Mouse (Mus musculus) CD8-positive naive resting alpha-beta T cell, adult 2 months (primary cell): ENCODE results near the gene Ssna1.

Source experiments
- DNase-seq, 2 experiments: peaks; one replicate each; pipeline ENCODE4 v3.0.0; 2022; ENCODE audit warnings: low read depth in 2 of 2, low spot score in 2 of 2

Ssna1 gene

DNA sequence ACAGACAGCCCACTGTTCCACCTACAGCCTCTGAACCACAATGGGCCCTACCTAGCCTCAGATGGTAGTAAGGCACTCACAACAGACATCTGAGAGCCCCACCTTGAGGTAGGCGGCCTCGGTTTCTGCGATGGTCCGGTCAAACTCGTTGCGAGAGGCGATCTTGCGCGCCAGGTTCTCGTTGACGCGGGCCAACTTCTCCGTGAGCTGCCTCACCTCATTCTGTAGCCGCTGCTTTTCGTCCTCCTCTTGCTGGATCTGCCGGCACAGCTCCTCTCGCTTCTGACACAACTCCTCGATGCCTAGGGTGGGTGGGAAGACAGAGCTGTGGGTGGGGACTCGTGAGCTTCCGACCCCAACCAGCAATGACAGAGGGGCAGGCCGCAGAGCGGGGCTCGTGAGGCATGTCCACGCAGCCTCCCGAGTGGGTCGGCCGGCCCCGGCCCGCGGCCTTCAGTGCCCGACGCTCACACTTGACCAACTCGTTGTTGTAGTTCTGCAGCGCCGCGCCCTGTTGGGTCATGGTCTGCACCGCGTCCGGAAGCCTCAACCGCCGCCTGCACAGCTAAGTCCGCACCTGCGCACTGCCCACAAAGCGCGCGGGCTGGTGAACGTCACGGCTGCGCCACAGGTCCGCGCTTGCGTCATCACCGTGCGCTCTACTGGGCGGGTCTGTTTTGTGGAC is at the start of gene Ssna1, which contains the start of gene Anapc2:
TSS of gene Ssna1 (minus strand) at position 612 of the 685 bp plus-strand sequence.
TSS of gene Anapc2 (plus strand) at position 652 of the 685 bp plus-strand sequence.
- peak; percentile 91 to 96 for DNase-seq

DNA sequence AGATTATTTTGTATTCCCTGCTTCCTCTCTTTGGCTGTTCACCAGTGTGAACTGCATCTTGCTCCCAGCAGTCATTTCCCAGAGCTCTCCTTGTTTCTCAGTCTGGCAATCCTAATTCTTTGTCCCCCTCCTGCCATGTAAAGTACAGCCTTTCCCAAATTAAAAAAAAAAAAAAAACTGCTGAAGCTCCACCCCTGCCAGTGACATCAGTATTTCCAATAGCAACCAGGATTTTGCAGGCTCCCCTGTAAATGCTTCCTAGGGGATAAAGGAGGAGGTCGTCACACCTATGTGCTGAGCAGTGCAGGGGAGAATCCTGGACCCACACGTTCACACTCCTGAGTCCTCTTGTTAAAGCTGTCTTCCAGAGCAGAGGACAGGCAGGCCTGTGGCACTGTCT is 47.8 kb upstream of the Ssna1 start:
- DNase-seq, result no peak

GRCm38 (mm10) chr2:25318971-25319773 is 46.9 kb upstream of the Ssna1 start, which contains the start of gene Grin1:
Gene Grin1 (minus strand): TSS chr2:25319187.
- peak in 1 of 2 experiments; percentile 17 for DNase-seq

- no peak for DNase-seq
These were observed 46.1 kb upstream of the Ssna1 start for GRCm38 (mm10) chr2:25318119-25318966.

GRCm38 (mm10) chr2:25311491-25311891 is 39.3 kb upstream of the Ssna1 start:
- no peak for DNase-seq

- DNase-seq, result no peak
These were observed 38.7 kb upstream of the Ssna1 start for GRCm38 (mm10) chr2:25310969-25311368.

DNA sequence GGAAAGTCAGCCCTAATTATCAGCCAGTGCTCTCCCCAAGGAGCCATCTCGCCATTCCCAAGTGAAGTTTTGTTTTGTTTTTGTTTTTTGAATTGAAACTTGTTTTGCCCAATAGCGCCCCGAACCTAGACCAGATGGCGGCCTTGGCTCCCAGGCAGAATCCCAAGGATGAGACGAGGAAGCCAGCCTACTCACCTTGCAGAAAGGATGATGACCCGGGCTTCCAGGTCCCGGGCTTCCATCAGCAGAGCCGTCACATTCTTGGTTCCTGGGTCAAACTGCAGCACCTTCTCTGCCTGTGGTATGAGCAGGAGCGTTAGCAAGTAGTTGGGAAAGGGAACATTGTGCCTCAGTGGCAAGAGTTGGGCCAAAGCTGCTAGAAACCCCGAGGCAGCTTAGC is 37.9 kb upstream of the Ssna1 start:
- DNase-seq, result no peak

DNA sequence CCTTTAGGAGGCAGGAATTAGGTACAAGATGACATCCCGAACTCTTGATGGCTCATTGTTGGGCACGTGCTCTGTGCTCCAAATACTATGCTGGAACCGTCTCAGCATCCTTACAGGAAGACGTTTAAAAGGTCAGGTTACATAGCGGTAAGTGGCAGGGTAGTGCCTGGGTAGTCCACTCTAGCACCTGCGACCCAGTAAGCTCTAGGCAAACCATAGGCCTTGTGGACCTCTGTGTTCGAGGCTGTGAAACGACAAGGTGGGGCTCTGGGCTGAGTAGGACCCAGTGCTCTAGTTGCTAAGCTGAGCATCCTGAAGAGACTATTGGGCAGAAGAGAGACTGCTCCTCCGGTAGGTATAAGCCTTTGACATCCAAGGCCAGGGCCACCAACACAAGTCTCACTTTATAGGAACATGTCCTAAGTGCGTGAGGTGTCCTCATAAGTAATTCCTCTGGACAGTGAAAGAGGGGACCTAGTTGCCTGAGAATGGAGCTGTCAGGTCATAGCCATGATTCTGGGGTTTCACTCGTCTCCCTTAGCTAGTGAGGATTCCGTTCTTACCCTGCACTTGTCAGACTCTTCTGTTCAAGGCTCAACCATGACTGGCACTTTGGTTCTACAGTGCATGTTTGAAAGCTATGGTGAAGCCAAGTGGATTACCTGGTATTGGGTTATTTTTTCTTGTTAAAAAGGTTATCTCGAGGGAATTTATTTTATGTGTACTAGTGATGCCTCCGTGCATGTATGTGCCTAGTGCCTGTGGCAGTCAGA is 33.5 kb upstream of the Ssna1 start:
- no peak for DNase-seq

DNA sequence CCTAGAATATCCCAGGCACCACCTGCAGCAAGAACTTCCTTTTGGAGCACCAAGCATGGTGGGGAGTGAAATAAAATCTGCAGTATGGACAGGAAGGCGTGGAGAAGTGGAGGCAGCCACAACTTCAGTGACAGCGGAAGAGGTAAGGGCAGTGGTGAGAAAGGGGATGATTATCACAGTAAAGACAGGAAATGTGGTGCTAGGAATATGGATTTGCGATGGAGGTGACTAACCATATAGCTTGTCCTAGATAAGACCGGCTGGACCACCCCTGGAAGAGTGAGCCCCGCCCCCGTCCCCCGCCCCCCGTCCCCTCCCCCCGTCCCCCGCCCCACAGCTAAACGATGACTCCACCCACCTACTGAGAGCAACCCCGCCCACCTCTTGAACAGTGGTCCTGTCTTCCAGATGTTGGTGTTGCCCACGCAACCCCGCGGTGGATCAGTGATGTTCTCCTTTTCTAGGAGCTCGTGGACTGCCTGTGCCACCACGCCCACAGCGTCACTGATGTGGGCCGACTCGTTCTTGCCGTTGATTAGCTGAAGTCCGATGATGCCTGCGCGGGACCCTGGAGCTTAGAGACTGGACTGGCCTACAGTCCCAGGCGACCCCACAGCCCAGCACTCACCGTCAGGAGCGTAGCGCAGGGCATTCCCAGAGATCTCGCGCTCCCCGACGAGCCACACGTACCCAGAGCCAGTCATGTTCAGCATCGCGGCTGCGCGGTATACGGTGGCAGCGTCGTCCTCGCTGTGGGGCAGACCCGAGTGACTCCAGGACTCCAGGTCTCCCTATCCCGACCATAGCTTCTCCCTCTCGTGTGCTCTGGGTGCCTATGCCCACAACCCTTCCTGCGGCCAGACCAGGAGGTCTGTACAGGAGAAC is 32.7 kb upstream of the Ssna1 start:
- no peak for DNase-seq

DNA sequence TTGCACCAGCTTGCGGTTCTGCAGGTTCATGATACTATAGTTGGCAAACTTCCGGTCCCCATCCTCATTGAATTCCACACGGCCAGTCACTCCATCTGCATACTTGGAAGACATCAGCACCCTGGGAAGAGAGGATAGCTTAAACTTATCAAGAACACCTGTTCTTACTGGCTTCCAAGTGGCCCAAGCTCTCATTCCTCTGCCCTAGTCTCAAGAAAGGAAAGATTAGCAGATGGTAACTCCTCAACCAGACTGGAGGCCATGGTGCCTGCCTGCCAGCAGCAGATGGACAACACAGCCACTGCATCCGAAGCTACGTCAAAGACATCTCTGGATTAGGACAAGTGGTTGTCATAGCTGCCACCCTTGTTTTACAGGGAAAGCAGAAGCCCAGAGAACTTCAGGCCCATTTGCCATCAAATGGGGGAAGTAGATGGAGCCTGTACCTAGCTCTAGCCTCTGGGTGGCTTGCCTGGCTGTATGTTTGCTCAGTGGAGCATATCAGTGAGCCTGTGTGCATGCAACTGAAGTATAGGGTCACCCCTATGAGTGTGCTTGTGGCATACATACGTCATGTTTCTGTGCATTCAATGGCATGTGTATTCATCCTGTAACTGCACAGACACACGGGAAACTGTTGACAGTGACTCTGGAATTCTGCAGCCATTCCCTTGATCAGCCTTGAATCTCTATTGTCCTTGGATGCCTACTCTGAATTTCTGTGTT is 31.9 kb upstream of the Ssna1 start:
- no peak for DNase-seq

DNA sequence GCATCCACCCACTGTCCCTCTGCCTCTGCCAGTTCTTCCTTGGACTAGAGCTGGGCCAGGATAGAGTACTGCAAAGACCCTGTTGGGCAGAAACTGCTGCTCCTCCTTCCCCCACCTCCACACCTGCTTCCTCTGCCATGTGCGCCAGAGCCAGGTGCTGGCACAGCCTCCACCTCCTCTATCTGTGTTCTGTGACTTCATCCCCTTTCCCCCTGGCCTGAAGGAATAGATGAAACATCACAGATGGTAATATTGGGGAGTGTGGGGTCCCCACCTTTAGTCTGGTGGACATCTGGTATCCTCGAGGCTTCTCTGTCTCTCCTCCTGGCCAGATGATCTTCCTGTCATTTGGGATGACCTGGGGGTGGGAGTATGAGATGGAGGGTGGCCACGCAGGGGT is 31.2 kb upstream of the Ssna1 start:
- no peak for DNase-seq

DNA sequence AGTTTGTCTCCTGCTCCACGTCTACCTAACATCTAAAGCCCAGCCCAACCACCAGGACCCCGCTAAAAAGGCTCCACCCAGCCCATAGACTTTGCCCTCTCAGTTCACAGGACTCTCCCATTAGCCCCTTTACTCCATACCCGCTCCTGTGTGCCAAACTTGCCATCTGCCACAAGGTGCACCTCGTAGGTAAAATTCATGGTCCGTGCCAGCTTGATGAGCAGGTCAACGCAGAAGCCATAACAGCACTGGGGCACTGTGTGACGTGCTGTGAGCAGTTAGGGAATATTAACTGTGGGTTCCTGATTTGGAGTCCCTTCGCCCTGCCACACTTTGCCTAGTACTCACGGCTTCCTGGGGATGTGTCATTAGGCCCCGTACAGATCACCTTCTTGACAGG is 25.8 kb upstream of the Ssna1 start:
- DNase-seq, result no peak

DNA sequence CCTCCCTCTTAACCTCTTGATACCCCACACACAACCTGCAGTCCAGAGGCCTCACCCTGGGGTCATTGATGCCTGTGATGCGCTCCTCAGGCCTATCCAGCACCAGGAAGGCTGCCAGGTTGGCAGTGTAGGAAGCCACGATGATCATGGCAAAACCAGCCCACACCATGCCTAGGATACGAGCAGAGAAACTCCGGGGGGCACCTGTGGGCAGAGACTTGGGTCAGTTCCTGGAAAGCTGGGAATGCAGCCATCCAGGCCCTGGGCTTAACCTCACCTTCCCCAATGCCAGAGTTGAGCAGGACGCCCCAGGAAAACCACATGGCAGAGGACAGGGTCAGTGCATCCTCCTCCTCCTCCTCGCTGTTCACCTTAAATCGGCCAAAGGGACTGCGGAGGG is 24.9 kb upstream of the Ssna1 start:
- DNase-seq, result no peak

DNA sequence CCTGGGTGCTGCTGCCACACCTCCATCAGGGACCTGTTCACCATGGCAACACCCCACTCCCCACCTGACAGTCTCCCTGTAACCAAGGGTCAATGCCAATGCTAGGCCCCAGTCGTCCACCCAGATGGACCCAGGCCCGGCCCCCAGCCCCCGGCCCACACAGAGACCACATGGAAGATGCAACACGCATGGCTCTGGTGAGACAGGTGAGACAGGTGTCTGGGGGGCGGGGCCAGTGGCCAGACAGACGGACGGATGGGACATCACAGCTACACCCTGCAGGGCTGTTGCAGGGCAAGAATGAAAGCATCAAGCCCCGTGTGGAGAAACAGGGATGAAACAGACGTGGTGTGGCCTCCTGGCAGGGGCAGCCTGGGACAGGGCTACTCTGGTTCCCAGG is 21.5 kb upstream of the Ssna1 start:
- DNase-seq, result no peak

- DNase-seq, result peak; percentile 64 to 70
These were observed 20.6 kb upstream of the Ssna1 start for GRCm38 (mm10) chr2:25292856-25293255.

GRCm38 (mm10) chr2:25292054-25292544 is 19.9 kb upstream of the Ssna1 start:
- DNase-seq, result no peak

DNA sequence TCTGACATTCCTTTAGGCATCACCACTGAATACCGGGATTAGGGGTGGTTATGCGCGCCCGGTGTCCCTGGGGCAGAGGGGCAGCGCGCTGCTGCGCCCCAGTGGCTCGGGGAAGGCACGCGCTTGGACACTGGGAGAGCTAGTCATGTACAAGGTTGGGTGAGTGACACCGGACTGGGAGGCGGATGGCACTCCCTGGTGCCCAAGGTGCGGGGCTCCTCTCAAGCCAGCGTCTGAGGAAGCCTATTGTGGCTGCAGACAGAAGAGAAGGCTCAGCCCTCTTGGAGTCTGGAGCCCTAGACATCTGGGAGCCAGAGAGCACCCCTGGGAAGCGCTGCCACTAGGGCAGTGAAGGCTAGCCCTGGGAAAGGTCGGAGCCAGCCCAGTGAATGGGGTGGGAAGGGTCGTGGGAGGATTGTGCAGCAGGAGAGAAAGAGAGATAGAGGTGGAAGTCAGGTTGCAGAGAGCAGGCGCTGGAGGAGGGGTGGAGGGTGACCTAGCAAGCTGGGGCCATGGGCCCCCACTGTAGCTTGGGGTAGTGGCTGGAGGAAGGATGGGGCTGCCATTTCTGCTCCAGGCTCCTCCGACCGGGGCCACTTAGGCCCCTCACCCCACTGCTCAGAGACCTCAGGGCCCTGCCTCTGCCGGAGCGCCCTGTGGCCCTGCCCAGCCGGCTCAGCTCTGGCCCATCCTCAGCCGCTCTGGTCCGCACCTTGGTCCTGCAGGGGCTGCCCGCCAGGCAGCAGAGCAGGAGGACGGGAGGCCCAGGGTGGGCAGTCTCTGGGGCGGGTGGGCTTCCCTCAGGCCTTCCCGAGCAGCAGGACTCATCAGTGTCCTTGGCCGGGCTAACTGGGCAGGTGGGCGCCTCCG is 19.2 kb upstream of the Ssna1 start:
- DNase-seq, result no peak

- no peak for DNase-seq
These were observed 18.5 kb upstream of the Ssna1 start for GRCm38 (mm10) chr2:25290816-25291130.
